Mouse (Mus musculus) heart, postnatal 0 days (tissue): ENCODE results near the gene Phf21a.

Experiments
- CTCF ChIP-seq: IDR thresholded peaks from 2 replicates; pipeline ENCODE4 v1.5.1; 2016; ENCODE audit warnings: antibody characterized with exemption, control low read depth, low read depth
- EP300 ChIP-seq: IDR thresholded peaks from 2 replicates; pipeline ENCODE4 v1.6.1; 2016; ENCODE audit warnings: antibody characterized with exemption, low read depth

- TF ChIP-seq CTCF, result no peak
- no peak for TF ChIP-seq EP300
Observed at GRCm38 (mm10) chr2:92205010-92205639, 112.2 kb downstream of the Phf21a start.
